Mouse (Mus musculus) embryonic facial prominence, embryonic 11.5 days (tissue): ENCODE measurements around the gene Cdkal1. TPM values are rescaled to one million over a fixed set of nuclear protein-coding genes. Genes with fewer than 3 reads are reported as not detected.

Experiments used
- ATAC-seq: fragments of 200-750 bp; cut with Nextera tagmentation; replicated peaks from 2 replicates; pipeline ENCODE4 v1.8.0; 2017; ENCODE audit warnings: low read depth; ENCODE audit not compliant: insufficient number of reproducible peaks, low FRiP score, low TSS enrichment
- DNase-seq: peaks from one replicate; pipeline ENCODE4 v3.0.0-alpha.2; 2015; ENCODE audit warnings: low spot score
- H3K27ac ChIP-seq: fragments of 300-500 bp; sonication (generic); replicated peaks from 2 replicates; pipeline ENCODE4 v1.5.1; 2014; ENCODE audit warnings: mild to moderate bottlenecking, low read depth, low read length, control low read depth
- H3K27me3 ChIP-seq: fragments of 300-500 bp; sonication (generic); 2 replicates; pipeline ENCODE4 v1.6.1; 2014; ENCODE audit warnings: mild to moderate bottlenecking, low read length, moderate library complexity, mixed read lengths; ENCODE audit not compliant: control insufficient read depth, insufficient read depth
- H3K36me3 ChIP-seq: fragments of 300-500 bp; sonication (generic); replicated peaks from 2 replicates; pipeline ENCODE4 v1.6.1; 2014; ENCODE audit warnings: low read depth, mild to moderate bottlenecking, low read length, moderate library complexity, mixed read lengths; ENCODE audit not compliant: control insufficient read depth, insufficient read depth
- H3K4me1 ChIP-seq: fragments of 300-500 bp; sonication (generic); 2 replicates; pipeline ENCODE4 v1.6.1; 2014; ENCODE audit warnings: low read length, mixed read lengths; ENCODE audit not compliant: control insufficient read depth, insufficient read depth
- H3K4me2 ChIP-seq: fragments of 300-500 bp; sonication (generic); 2 replicates; pipeline ENCODE4 v1.6.1; 2014; ENCODE audit warnings: low read depth, mild to moderate bottlenecking, control low read depth, low read length, moderate library complexity
- H3K4me3 ChIP-seq: fragments of 300-500 bp; sonication (generic); 2 replicates; pipeline ENCODE4 v1.5.1; 2014; ENCODE audit warnings: low read depth, low read length, control low read depth
- H3K9ac ChIP-seq: fragments of 300-500 bp; sonication (generic); replicated peaks from 2 replicates; pipeline ENCODE4 v1.6.1; 2014; ENCODE audit warnings: mild to moderate bottlenecking, control low read depth, low read length
- H3K9me3 ChIP-seq: fragments of 300-500 bp; sonication (generic); replicated peaks from 2 replicates; pipeline ENCODE4 v1.6.1; 2016; ENCODE audit warnings: mild to moderate bottlenecking, low read length, inconsistent platforms, mixed read lengths; ENCODE audit not compliant: control insufficient read depth
- WGBS: fragments of 180-500 bp; shearing (Covaris S2); extraction: QIAGEN DNeasy Blood & Tissue Kit; methylation state at CpG from one replicate; pipeline ENCODE4 v1.1.7; 2014; 5-methylcytosine and 5-hydroxymethylcytosine counted together
- polyA plus RNA-seq: library from polyadenylated mRNA; unstranded; fragments of >200 nt; fragmentation: Nextera tagmentation; extraction: Ambion mirVana; gene quantifications from 2 replicates; pipeline ENCODE4 v1.2.1, GENCODE M21; 2014

The Cdkal1 gene
- 34.7 and 39.6 TPM in 2 replicates for polyA plus RNA-seq

DNA sequence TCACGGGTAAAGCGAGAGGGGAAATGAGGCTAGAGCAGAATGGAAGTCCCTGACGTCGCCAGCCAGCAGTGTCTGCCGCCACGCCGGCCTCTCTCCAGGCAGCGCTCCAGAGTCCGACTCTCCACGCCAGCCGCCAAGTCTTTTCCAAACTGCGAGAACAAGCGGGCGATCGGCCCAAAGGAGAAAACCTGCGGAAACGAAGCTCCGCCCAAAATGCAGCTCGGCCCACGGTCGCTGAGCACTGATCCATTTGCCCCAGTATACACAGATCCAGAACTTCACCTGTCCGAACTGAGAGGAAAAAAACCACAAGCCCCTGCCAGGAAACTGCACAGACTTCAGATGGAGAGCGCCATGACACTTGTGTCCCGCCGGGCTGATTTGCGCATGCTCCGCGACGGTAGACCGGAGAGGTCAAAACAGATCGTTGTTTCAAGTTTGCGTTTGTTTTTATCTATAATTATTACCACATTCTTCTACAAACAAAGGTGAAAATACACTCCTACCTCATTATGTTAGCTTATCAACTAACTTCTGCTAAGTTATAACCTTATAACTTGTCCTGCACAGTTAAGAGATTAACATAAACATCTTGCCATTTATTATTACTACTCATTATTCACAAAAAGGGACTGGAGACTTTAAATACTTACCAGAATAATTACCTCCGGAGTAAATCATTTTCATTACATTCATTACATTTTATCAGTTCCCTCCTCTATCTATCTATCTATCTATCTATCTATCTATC is at the start of gene Cdkal1:
Gene Cdkal1, minus strand, starts transcription at position 394 of the 751 bp plus-strand sequence.
- no peaks in the 10 kb centered on the region for H3K36me3 ChIP-seq
- DNase-seq (peak; percentile 89), ATAC-seq (peak; percentile 81)
- no peaks in the 10 kb centered on the region for H3K9me3 ChIP-seq
- peak within 1 kb of the TSS; percentile 75 for H3K9ac ChIP-seq
- H3K4me3 ChIP-seq: peak within 1 kb of the TSS; percentile 61
- H3K27me3 ChIP-seq: no peaks in the 10 kb centered on the region
- under 1% methylated on average over 33 of the region's 33 CpGs for WGBS
- no peaks in the 10 kb centered on the region for H3K4me1 ChIP-seq
- H3K27ac ChIP-seq: peak within 1 kb of the TSS; percentile 75
- peak within 1 kb of the TSS; percentile 36 for H3K4me2 ChIP-seq

- Histone ChIP-seq H3K27ac (no peak overlapping the region), H3K4me1 (no peaks in the 10 kb centered on the region), H3K4me3 (no peak overlapping the region), H3K27me3 (no peaks in the 10 kb centered on the region), H3K4me2 (no peak overlapping the region), H3K9ac (no peak overlapping the region), H3K9me3 (peaks cover 4% of the 10 kb centered on the region; the same call in 1 of the 2 replicates), H3K36me3 (peaks cover 17% of the 10 kb centered on the region)
- ATAC-seq (no peak), DNase-seq (no peak)
- WGBS: 93% methylated on average over 1 of the region's 1 CpGs
Measured at GRCm38 (mm10) chr13:29903341-29903740, 47.9 kb upstream of the Cdkal1 start.

- 88% methylated on average over 1 of the region's 1 CpGs for WGBS
- Histone ChIP-seq H3K4me1 (no peaks in the 10 kb centered on the region), H3K9ac (no peak overlapping the region), H3K4me3 (no peak overlapping the region), H3K27me3 (no peaks in the 10 kb centered on the region), H3K36me3 (peaks cover 13% of the 10 kb centered on the region), H3K9me3 (peaks cover 4% of the 10 kb centered on the region; the same call in 1 of the 2 replicates), H3K27ac (no peak overlapping the region), H3K4me2 (no peak overlapping the region)
- no peak for ATAC-seq
- DNase-seq: no peak
Measured at GRCm38 (mm10) chr13:29902676-29903075, 47.2 kb upstream of the Cdkal1 start.

GRCm38 (mm10) chr13:29901641-29902040 is 46.2 kb upstream of the Cdkal1 start:
- no peak overlapping the region for H3K9ac ChIP-seq
- WGBS: 87% methylated on average over 4 of the region's 4 CpGs
- H3K4me1 ChIP-seq: no peaks in the 10 kb centered on the region
- H3K9me3 ChIP-seq: peaks cover 4% of the 10 kb centered on the region; the same call in 1 of the 2 replicates
- DNase-seq: no peak
- H3K27me3 ChIP-seq: no peaks in the 10 kb centered on the region
- no peak overlapping the region for H3K4me3 ChIP-seq
- H3K36me3 ChIP-seq: peaks cover 10% of the 10 kb centered on the region
- no peak overlapping the region for H3K27ac ChIP-seq
- no peak for ATAC-seq
- H3K4me2 ChIP-seq: no peak overlapping the region

DNA sequence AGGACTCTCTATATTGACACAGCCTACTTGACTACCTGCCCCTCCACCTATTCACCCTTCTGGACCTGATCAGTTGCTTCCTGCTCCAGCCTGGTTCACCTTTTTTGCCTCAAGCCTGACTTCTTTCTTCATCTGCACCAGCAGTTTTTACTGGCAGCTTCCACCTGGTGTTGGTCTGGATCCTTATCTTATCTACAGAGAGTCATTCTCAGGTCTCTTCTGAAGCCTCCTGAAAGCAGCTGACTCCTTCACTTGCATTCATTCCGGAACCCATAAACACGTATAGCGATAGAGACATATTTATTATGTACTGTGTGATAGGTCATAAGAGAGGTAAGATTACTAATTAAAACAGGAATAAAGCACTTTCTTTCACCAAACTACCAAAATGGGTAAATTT is 11.3 kb upstream of the Cdkal1 start:
- 98% methylated on average over 3 of the region's 3 CpGs for WGBS

GRCm38 (mm10) chr13:29864331-29864730 is 8.9 kb upstream of the Cdkal1 start:
- Histone ChIP-seq H3K9ac (no peak overlapping the region), H3K27ac (no peak overlapping the region), H3K27me3 (no peaks in the 10 kb centered on the region), H3K9me3 (no peaks in the 10 kb centered on the region), H3K36me3 (no peaks in the 10 kb centered on the region), H3K4me2 (no peak overlapping the region), H3K4me1 (no peaks in the 10 kb centered on the region), H3K4me3 (no peak overlapping the region)
- 21% methylated on average over 6 of the region's 6 CpGs for WGBS
- no peak for ATAC-seq
- peak; percentile 70 for DNase-seq

More for the DNA sequence above, 11.3 kb upstream of the Cdkal1 start:
- no peaks in the 10 kb centered on the region for H3K9me3 ChIP-seq
- H3K9ac ChIP-seq: no peak overlapping the region
- H3K4me2 ChIP-seq: no peak overlapping the region
- H3K36me3 ChIP-seq: no peaks in the 10 kb centered on the region
- H3K4me3 ChIP-seq: no peak overlapping the region
- no peak overlapping the region for H3K27ac ChIP-seq
- no peaks in the 10 kb centered on the region for H3K4me1 ChIP-seq
- ATAC-seq: no peak
- no peak for DNase-seq
- no peaks in the 10 kb centered on the region for H3K27me3 ChIP-seq

DNA sequence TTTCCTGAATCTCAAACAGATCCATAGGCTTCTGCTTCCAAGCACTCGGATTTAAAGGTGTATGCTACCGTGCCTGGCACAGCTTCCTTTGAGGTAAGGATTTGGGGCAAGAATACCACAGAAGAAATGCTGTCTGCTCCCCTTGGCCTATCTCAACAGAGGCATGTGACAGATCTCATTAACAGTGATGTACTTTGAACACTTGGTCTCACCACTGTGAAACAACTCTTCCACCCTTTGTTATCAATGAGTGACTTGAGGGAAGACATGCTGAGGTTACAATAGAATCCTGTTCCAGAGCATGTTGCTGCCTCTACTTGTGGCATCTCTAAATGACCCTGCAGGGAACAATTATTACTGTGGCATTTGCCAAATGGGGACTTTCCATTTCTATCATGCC is 4.6 kb upstream of the Cdkal1 start:
- Histone ChIP-seq H3K9ac (no peak overlapping the region), H3K4me1 (no peaks in the 10 kb centered on the region), H3K36me3 (no peaks in the 10 kb centered on the region), H3K27me3 (no peaks in the 10 kb centered on the region), H3K27ac (no peak overlapping the region), H3K9me3 (no peaks in the 10 kb centered on the region), H3K4me3 (no peak overlapping the region), H3K4me2 (no peak overlapping the region)
- WGBS: 82% methylated on average over 2 of the region's 2 CpGs
- ATAC-seq (no peak), DNase-seq (no peak)

- Histone ChIP-seq H3K9me3 (no peaks in the 10 kb centered on the region), H3K4me2 (no peak overlapping the region), H3K9ac (no peak overlapping the region), H3K4me3 (no peak overlapping the region), H3K27me3 (no peaks in the 10 kb centered on the region), H3K36me3 (no peaks in the 10 kb centered on the region), H3K4me1 (no peaks in the 10 kb centered on the region), H3K27ac (no peak overlapping the region)
- WGBS: 16% methylated on average over 4 of the region's 4 CpGs
- ATAC-seq (no peak), DNase-seq (peak; percentile 74)
Measured at GRCm38 (mm10) chr13:29857436-29857835, 2.0 kb upstream of the Cdkal1 start.
